Mouse (Mus musculus) brown adipose tissue, adult 24 weeks (tissue): ENCODE results near the gene Map4k2. TPM values are rescaled to one million over a fixed set of nuclear protein-coding genes. Genes with fewer than 3 reads are reported as not detected.

Source experiments
- H3K27ac ChIP-seq: fragments of 200-500 bp; replicated peaks from 2 replicates; pipeline ENCODE4 v1.5.1; 2012; ENCODE audit warnings: low read depth, mild to moderate bottlenecking, low read length
- H3K4me1 ChIP-seq: fragments of 200-500 bp; 2 replicates; pipeline ENCODE4 v1.6.1; 2012; ENCODE audit warnings: low read length, mixed read lengths; ENCODE audit not compliant: control insufficient read depth, insufficient read depth, insufficient read length
- H3K4me3 ChIP-seq: fragments of 200-500 bp; 2 replicates; pipeline ENCODE4 v1.5.1; 2012; ENCODE audit warnings: low read depth, mild to moderate bottlenecking, low read length, moderate library complexity; ENCODE audit not compliant: insufficient read depth
- polyA plus RNA-seq: library from polyadenylated mRNA; stranded (reverse); fragments of >200 nt; gene quantifications from 2 replicates; pipeline ENCODE4 v1.2.4, GENCODE M21; 2012; ENCODE audit not compliant: missing spikeins, insufficient read depth, insufficient read length

The Map4k2 gene
- polyA plus RNA-seq, result 7.9 and 14.0 TPM in 2 replicates

DNA sequence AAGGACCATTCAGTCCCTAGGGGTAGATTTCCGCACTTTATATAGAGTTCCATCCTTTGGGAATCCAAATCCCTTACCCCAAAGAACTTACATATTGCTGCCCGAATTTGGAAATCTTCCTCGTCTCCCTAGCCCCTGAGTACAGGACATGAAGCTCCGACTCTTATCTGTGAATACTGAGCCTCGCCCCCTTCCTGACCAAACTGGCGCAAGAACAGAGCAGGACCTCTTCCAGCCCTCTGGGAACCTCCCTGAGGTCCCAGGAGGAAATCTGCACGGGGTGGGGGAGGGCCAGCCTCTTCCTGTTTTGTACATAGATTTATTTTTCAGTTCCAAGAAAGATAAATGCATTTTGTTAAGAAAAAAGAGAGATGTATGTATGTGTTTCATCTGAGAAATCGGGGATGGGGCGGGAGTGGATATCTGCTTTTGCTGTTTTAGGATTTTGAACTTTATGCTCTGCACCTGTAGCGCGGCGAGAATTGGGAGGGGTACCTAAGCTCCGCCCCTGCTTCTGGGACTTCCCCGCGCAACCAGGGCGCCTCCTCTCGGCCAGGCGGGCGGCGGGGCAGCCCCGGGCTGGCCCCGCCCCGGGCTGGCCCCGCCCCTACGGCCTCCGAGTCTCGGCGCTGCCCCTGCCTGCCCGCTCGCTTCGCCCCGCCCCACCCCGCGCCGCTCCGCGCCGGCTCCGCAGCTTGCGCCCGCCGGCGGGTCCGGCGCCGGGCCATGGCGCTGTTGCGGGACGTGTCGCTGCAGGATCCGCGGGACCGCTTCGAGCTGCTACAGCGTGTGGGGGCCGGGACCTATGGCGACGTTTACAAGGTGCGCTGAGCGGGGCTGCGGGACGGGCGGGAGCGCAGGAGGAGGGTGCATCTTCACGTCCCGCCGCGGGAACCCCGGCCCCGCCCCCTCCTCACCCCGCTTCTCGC, at the start of gene Map4k2:
Gene Map4k2, plus strand, starts transcription at position 612 of the 929 bp plus-strand sequence.
- H3K4me1 ChIP-seq, result peaks cover 10% of the 10 kb centered on the region
- peak within 1 kb of the TSS; percentile 91 for H3K4me3 ChIP-seq
- H3K27ac ChIP-seq, result peak within 1 kb of the TSS; percentile 97

DNA sequence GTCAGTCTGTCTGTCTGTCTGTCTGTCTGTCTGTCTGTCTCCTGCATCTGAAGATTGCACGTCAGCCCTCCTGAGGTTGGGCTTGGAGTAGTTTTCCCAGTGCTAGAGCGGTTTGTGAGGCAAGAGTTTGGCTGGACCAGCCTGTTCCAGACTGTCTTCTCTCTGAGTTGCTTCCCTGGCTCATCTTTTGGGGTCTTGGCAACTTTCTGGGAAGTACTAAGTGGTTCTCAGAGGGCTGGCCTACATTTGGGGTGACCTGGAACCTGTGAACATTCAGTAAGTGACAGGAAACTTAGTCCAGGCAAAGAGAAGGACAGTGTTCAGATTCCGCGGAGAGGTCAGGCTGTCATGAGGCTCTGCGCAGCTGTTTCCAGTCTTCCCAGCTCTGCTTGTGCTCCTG, 48.7 kb upstream of the Map4k2 start:
- peak overlapping the region; percentile 70 for H3K27ac ChIP-seq
- peaks cover 74% of the 10 kb centered on the region for H3K4me1 ChIP-seq
- H3K4me3 ChIP-seq, result no peak overlapping the region

DNA sequence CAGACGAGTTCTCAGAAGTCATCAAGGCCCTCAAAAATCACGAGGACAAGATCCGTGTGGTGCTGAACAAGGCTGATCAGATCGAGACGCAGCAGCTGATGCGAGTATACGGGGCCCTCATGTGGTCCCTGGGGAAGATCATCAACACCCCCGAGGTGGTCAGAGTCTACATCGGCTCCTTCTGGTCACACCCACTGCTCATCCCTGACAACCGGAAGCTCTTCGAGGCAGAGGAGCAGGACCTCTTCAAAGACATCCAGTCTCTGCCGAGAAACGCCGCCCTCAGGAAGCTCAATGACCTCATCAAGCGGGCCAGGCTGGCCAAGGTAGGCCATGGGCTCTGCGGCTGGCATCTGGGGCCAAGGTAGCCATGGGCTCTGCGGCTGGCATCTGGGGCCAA, 46.6 kb upstream of the Map4k2 start:
- Histone ChIP-seq H3K4me1 (peaks cover 77% of the 10 kb centered on the region), H3K27ac (0 out of 2 replicates have a peak overlapping the region, but pooled peaks have one; percentile 16), H3K4me3 (no peak overlapping the region)

DNA sequence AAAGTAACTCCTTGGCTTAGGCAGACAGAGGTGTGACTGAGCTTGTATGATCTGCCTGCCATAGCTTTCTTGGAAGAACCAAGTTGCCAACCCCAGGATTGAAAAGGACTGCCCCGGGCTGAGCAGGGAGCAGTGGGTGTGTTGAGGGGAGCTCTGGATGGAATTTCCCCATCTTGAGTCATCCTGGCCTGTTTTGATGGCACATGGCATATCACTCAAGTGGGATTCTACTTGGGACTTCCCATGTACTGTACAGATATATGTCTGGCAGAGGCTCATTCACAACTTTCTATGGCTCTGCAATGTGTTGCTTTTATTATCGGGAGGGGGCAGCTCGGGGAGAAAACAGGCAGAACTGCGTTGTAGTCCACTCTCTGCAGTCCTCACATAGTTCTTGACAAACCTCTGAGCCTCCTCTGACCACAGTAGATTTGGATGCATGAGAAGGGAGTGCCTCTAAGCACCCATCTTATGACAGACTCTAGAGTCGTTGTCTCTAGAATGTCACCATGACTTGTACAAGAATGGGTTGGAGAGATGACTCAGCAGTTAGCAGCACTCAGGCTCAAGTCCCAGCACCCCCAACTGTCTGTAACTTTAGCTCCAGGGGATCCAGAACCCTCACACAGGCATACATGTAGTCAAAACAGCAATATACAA, 44.3 kb upstream of the Map4k2 start:
- Histone ChIP-seq H3K4me3 (no peak overlapping the region), H3K4me1 (peaks cover 82% of the 10 kb centered on the region), H3K27ac (peak overlapping the region; percentile 97)

DNA sequence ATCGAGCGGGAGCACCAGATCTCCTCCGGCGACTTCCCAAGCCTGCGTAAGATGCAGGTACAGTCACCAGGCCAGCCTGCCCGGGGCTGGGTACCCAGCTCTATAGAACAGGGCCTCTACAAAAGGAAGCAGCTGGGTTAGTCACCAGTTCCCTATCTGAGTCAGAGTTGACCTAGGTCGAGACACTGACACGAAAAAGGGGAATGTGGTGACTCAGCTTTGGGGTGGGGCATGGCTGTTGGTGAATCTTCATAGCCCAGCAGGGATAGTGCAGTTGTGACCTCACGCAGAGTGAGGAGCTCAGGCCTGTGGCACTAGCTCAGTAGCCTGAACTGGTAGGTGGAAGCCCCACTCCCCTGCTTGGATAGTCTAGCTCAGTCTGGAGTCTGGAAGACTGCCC, 43.3 kb upstream of the Map4k2 start:
- H3K4me3 ChIP-seq, result no peak overlapping the region
- H3K4me1 ChIP-seq, result peaks cover 81% of the 10 kb centered on the region
- H3K27ac ChIP-seq, result peak overlapping the region; percentile 97

DNA sequence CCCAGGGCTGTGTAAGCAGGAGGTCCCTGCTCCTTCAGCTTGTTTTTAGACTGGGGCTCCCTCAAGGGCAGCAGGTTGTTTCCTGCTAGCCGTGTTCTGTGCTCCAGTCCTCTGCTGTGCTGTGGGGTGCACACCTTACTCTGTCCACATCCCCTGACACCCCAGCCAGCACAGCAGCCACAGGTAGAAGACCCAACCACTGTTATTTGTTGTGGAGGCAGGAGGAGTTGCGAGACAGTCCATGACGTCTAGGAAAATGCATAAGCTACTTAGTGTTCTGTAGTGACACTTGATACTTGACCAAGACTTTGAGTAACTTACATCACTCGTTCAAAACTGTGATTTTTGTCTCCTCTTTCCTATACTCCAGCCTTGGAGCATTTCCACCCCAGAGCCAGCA, 41.9 kb upstream of the Map4k2 start:
- peaks cover 88% of the 10 kb centered on the region for H3K4me1 ChIP-seq
- H3K4me3 ChIP-seq, result no peak overlapping the region
- peak overlapping the region; percentile 97 for H3K27ac ChIP-seq

DNA sequence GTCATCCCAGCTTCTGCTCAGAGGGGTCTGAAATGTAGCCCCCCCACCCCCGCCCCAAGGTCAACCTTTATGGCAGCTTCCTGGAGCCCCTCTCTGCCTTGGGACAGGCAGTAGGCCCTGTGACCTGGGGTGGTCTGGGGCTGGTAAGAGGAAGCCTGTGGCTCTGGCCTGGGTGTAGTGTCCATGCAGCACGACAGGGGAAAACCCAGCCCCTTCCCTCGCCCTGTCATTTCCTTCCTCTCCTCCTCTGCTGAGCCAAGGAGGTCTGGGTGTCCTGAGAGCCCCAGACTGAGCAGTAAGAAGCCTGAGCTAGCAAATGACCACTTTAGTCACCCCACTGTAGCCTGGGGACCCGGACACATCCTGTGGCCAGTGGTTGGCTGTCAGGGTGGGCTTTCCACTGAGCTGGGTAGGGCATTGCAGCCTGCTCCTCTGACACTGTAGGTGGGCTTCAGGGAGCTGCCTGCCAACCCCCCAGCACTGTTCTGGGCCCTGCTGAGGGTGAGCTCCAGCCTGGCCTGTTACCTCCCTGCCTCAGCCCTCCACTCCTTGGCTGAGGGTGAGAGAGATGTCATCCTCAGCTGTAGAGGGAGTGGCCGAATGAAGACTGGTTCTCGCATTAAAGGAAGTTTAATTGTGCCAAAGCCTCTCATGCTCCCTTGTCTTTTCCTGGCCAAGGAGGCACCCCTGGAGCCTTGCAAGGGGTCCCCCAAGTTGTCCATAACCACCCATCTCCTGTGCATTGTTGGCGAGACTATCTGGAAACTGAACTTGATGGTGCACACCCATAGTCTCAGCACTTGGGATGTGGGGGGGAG, 41.3 kb upstream of the Map4k2 start:
- no peak overlapping the region for H3K4me3 ChIP-seq
- peak overlapping the region; percentile 97 for H3K27ac ChIP-seq
- H3K4me1 ChIP-seq, result peaks cover 87% of the 10 kb centered on the region

DNA sequence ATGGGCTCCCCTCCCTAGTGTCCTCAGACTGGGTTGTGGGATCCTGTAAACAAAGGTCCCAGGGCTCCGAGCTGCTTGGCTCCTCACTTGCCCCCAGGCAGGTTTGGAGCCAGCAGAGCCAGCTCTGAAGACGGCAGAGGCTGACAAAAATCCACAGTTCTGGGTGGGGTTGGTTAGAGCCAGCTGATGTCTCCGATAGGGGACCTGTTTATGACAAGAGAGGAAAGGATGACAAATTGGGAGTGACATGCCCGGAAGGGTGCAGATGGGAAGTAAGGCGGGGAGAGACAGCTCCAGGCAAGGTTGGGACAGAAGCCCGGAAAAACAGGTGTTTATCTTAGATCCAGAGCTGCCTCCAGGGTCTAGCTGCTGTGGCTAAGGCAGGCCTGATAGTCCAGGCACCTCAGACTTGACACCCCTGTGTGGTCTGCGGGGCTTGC, 40.5 kb upstream of the Map4k2 start:
- Histone ChIP-seq H3K27ac (peak overlapping the region; percentile 97), H3K4me1 (peaks cover 79% of the 10 kb centered on the region), H3K4me3 (no peak overlapping the region)

DNA sequence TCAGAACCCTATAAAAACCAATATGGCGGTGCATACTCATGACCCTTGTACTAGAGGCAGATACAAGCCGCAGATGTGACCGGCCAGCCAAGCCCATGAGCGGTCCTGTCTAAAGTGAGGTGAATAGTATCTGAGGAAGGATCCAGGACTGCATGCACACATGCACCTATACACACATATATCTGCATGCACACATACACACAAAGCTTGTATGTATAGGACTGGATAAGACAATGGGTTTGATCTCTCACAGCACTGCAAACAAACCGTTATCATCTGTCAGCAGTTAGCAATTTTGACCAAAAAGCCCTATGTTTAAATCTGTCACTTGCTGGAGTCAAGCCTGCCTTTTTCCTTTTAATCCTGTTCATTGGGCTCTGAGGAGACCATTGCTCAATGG, 38.8 kb upstream of the Map4k2 start:
- H3K4me3 ChIP-seq, result no peak overlapping the region
- peak overlapping the region; percentile 97 for H3K27ac ChIP-seq
- peaks cover 63% of the 10 kb centered on the region for H3K4me1 ChIP-seq

DNA sequence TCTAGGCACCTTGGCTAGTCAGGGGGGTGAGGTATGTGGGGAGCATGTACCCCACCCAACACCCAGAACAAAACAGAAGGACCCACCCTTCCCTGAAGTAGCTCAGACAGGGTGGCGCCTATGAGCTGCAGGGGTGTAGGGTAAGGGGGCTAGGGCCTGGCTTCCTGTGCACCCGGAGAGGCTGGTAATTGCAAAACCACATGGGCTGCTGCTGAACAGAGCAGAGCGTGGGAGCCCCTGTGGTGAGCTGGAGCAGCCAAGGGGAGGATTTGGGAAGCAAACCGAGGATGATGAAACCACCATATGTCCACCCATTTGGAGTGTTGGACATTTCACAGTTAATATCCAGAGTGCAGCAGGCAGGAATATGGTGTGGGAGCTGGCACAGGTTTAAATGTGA, 38.4 kb upstream of the Map4k2 start:
- Histone ChIP-seq H3K4me1 (peaks cover 60% of the 10 kb centered on the region), H3K27ac (peak overlapping the region; percentile 97), H3K4me3 (no peak overlapping the region)

DNA sequence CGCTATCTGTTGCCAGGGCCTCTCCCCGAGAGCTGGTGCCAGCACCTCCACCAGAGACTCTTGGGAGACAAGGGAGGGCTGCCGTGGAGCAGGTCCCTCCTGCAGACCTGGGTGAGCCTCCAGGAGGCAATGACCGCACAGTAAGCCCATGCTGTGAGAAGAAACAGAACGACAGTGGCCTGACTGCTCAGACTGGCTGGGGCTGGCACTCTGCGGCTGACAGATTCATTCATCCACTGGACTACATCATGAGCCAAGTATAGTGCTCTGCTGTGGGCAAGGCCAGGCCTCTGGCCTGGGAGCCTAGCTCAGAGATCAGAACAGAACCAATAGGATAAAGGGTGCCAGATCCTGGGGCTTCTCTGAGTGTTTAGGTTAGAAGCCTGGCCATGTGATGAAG, 37.1 kb upstream of the Map4k2 start:
- peak overlapping the region; percentile 83 for H3K27ac ChIP-seq
- no peak overlapping the region for H3K4me3 ChIP-seq
- H3K4me1 ChIP-seq, result peaks cover 51% of the 10 kb centered on the region

DNA sequence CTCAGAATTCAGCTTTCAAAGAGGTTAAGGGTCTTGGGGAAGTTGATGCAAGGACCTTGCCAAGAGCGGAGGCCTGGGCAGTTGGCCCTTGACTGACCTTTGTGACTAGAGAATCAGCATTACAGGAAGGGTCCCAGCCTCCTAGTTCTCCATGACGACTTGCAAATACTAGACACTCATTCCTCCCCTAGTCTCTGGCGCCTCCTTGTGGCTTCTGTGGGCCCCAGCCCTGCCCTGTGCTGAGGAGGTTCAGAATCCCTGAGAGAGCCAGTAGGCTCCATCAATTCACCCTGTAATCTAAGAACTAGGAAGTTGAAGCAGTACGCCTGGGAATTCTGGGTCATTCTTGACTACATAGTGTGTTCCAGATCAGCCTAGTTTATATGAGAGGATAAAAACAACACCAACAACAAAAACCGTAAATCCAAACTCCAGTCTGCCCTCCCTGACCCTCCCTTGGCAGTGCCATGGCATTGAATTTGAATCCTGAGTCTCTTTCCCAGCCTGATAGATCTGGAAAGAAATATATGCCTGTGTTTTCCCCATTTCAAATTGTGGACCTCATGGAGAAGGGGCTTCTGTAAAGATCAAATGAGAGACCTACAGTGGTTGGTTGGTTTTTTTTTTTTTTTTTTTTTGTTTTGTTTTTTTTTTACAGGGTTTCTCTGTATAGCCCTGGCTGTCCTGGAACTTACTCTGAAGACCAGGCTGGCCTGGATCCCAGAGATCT, 36.0 kb upstream of the Map4k2 start:
- no peak overlapping the region for H3K4me3 ChIP-seq
- peak overlapping the region; percentile 83 for H3K27ac ChIP-seq

DNA sequence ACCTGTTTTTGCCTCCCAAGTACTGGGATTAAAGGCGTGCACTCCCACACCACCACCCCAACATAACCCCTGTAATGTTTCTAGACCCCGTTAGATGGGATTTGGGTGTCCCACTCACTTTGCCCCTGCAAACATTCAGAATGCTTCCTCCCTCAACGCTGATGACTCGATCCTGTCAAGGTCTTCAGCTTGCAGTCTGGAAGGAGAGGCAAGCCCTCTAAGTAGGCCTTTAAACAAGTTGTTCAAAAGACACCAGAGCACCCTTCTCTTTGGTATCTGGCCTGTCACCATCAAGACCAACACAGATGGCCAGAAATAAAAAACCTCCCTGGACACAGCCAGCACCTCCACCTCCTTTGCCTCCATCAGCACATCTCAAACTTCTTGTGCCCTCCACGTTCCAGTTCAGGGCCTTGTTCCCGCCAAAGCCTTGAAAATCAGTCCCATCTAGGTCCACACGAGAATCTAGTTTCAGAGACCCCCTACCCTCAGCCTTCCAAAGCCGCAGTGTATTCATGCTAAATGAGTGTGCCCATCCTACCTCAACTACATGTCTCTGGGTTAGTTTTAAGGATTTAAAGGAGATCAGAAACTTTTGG, 35.3 kb upstream of the Map4k2 start:
- Histone ChIP-seq H3K27ac (0 out of 2 replicates have a peak overlapping the region, but pooled peaks have one; percentile 3), H3K4me1 (peaks cover 34% of the 10 kb centered on the region), H3K4me3 (peak overlapping the region; percentile 73)

More for the DNA sequence above, 36.0 kb upstream of the Map4k2 start:
- peaks cover 40% of the 10 kb centered on the region for H3K4me1 ChIP-seq

DNA sequence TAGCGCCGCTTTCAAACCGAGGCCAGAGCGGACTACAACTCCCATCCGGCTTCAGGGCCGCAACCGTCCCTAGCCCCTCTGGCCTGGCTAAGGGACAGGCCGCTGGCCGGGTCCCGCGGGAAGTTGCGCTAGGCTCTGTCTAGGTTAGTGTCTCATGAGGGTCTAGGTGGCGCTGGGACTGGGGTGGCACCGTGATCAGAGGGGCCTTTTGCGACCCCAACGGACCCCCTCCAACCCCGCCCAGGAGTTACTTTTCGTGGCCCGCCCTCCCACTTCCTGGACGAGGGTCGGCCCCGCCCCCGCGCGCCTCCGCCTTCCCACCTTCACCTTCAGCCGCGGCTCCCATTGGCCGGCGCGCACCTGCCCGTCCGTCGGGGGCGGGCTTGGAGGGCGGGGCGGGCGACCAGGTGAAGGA, 34.8 kb upstream of the Map4k2 start, which contains the start of gene Cdc42bpg:
Gene Cdc42bpg, plus strand, starts transcription at position 320 of the 415 bp plus-strand sequence.
- H3K4me1 ChIP-seq, result peaks cover 29% of the 10 kb centered on the region
- peak within 1 kb of the TSS; percentile 73 for H3K4me3 ChIP-seq
- H3K27ac ChIP-seq, result peak within 1 kb of the TSS; percentile 78
